Mouse (Mus musculus) bone marrow, adult 2 months (tissue): Measurements from ENCODE around the gene Vps52.

Experiments used
- CTCF ChIP-seq: fragments of 200-500 bp; IDR thresholded peaks from 2 replicates; pipeline ENCODE4 v1.5.1; 2011; ENCODE audit warnings: low read length, control low read depth; ENCODE audit not compliant: control insufficient read depth, insufficient read depth
- POLR2A ChIP-seq: fragments of 200-500 bp; IDR thresholded peaks from 2 replicates; pipeline ENCODE4 v1.6.1; 2011; ENCODE audit warnings: low read depth, mild to moderate bottlenecking, control low read depth, low read length, borderline replicate concordance; ENCODE audit not compliant: control insufficient read depth

DNA sequence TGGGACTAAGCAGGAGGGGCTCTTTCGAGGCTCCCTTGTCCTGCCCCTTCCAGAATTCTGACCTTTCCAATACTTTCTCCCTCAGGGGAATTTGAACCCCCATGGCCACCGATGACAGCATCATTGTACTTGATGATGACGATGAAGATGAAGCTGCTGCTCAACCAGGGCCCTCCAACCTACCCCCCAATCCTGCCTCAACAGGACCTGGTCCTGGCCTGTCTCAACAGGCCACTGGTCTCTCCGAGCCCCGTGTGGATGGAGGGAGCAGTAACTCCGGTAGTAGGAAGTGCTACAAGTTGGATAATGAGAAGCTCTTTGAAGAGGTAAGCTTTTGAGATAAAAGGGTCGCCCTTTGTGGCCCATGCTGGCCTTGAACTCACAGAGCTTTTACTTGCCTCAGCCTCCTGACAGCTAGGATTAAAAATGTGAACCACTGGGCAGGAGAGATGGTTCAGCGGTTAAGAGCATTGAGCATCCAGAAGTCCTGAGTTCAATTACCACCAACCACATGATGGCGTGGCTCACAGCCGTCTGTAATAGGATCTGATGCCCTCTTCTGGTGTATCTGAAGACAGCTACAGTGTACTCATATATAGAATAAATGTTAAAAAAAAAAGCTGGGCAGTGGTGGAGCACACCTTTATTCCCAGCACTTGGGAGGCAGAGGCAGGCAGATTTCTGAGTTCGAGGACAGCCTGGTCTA is 45.1 kb upstream of the Vps52 start:
- TF ChIP-seq CTCF (no peak), POLR2A (no peak)
